ENCODE assay signal across 8 mouse cellular contexts in genomic region chr9:77753853-77754727, GRCm38 (mm10). TPM values are rescaled to one million over a fixed set of nuclear protein-coding genes. Genes with fewer than 3 reads are reported as not detected.
DNase-seq lines count a peak whose midpoint lies in the region; ATAC-seq and TF ChIP-seq lines count a peak whose summit lies in the region.

Gene Gclc (plus strand): TSS chr9:77754535.

- no peaks in the 10 kb centered on the region for H3K9me3 ChIP-seq in erythroblast, embryonic 14.5 days (ENCODE audit: control insufficient read depth, low read length)
- H3K9me3 ChIP-seq in heart, embryonic 11.5 days (replicated peaks; ENCODE audit: control insufficient read depth, low read length): no peaks in the 10 kb centered on the region
- H3K9me3 ChIP-seq in kidney, embryonic 16.5 days (ENCODE audit: low read length): no peaks in the 10 kb centered on the region

- H3K27me3 ChIP-seq in C2C12 (ENCODE audit: control insufficient read depth, insufficient read depth, insufficient read length): no peaks in the 10 kb centered on the region
- peaks cover 11% of the 10 kb centered on the region for H3K27me3 ChIP-seq in erythroblast, embryonic 14.5 days (ENCODE audit: control insufficient read depth)
- no peaks in the 10 kb centered on the region for H3K27me3 ChIP-seq in heart, embryonic 11.5 days (ENCODE audit: control insufficient read depth, insufficient read depth, low read length)
- H3K27me3 ChIP-seq in kidney, embryonic 16.5 days (ENCODE audit: insufficient read depth, low read length): no peaks in the 10 kb centered on the region

- DNase-seq in brain, embryonic 14.5 days (ENCODE audit: low read depth): peak; percentile 97
- peak; percentile 94 for DNase-seq in liver
- DNase-seq in monocyte, adult 2 months (ENCODE audit: low read depth in 1 of 2, low spot score in 2 of 2): peak; percentile 64 to 77
- DNase-seq in spleen, postnatal 14 days (ENCODE audit: low spot score in 2 of 2): peak; percentile 87 to 89

- H3K27ac ChIP-seq in heart, embryonic 11.5 days (ENCODE audit: low read depth, low read length): peak within 1 kb of the TSS; percentile 88
- H3K27ac ChIP-seq in kidney, embryonic 16.5 days (ENCODE audit: low read length): peak within 1 kb of the TSS; percentile 83

- TF ChIP-seq CTCF in C2C12 (IDR thresholded peaks at IDR 0.05; ENCODE audit: control insufficient read depth, insufficient read depth, insufficient read length): no peak
- TF ChIP-seq CTCF in brain, embryonic 14.5 days (IDR thresholded peaks at IDR 0.05; ENCODE audit: borderline replicate concordance, extremely low read depth, insufficient read depth, insufficient read length): no peak

- H3K4me2 ChIP-seq in heart, embryonic 11.5 days: peak within 1 kb of the TSS; percentile 82
- peak within 1 kb of the TSS; percentile 63 for H3K4me2 ChIP-seq in kidney, embryonic 16.5 days (replicated peaks; ENCODE audit: low read depth, low read length)

- peak within 1 kb of the TSS; percentile 64 for H3K4me3 ChIP-seq in C2C12 (ENCODE audit: insufficient read depth, poor library complexity, severe bottlenecking)
- peak within 1 kb of the TSS; percentile 100 for H3K4me3 ChIP-seq in erythroblast, embryonic 14.5 days (replicated peaks)
- peak within 1 kb of the TSS; percentile 83 for H3K4me3 ChIP-seq in heart, embryonic 11.5 days (ENCODE audit: low read depth, low read length)
- H3K4me3 ChIP-seq in kidney, embryonic 16.5 days (ENCODE audit: low read length): peak within 1 kb of the TSS; percentile 78

- ATAC-seq in heart, embryonic 11.5 days (replicated peaks; ENCODE audit: insufficient number of reproducible peaks, low FRiP score, low TSS enrichment): peak; percentile 85
- ATAC-seq in kidney, embryonic 16.5 days (ENCODE audit: low FRiP score, low TSS enrichment): peak; percentile 85

- H3K36me3 ChIP-seq in C2C12 (ENCODE audit: control insufficient read depth, insufficient read depth): peaks cover 18% of the 10 kb centered on the region
- peaks cover 27% of the 10 kb centered on the region for H3K36me3 ChIP-seq in erythroblast, embryonic 14.5 days (ENCODE audit: control insufficient read depth)
- no peaks in the 10 kb centered on the region for H3K36me3 ChIP-seq in heart, embryonic 11.5 days (ENCODE audit: control insufficient read depth, insufficient read depth, low read length)
- no peaks in the 10 kb centered on the region for H3K36me3 ChIP-seq in kidney, embryonic 16.5 days (ENCODE audit: insufficient read depth, low read length)

- peak within 1 kb of the TSS; percentile 93 for H3ac ChIP-seq in C2C12 (ENCODE audit: control insufficient read depth, insufficient read length, low read depth)

- peaks cover 39% of the 10 kb centered on the region for H3K79me3 ChIP-seq in C2C12 (ENCODE audit: low read depth)

- peaks cover 72% of the 10 kb centered on the region for H3K4me1 ChIP-seq in erythroblast, embryonic 14.5 days (ENCODE audit: control insufficient read depth)
- H3K4me1 ChIP-seq in heart, embryonic 11.5 days (ENCODE audit: control insufficient read depth, insufficient read depth, low read length): peaks cover 3% of the 10 kb centered on the region; the same call in 1 of the 2 replicates
- peaks cover 19% of the 10 kb centered on the region; the same call in 1 of the 2 replicates for H3K4me1 ChIP-seq in kidney, embryonic 16.5 days (ENCODE audit: insufficient read depth, low read length)

- 12% methylated on average over 34 of the region's 54 CpGs for WGBS in heart, embryonic 11.5 days (ENCODE audit: insufficient replicate concordance)
- WGBS in kidney, embryonic 16.5 days: 8% methylated on average over 49 of the region's 54 CpGs

- peaks cover 45% of the 10 kb centered on the region for H3K79me2 ChIP-seq in C2C12 (ENCODE audit: control insufficient read depth, insufficient read depth)

- peak; percentile 88 for TF ChIP-seq POLR2A in brain, embryonic 14.5 days (IDR thresholded peaks at IDR 0.05; ENCODE audit: borderline replicate concordance, extremely low read depth, insufficient read depth, insufficient read length, poor library complexity, severe bottlenecking)

- peak within 1 kb of the TSS; percentile 80 for H3K9ac ChIP-seq in heart, embryonic 11.5 days (ENCODE audit: low read depth, low read length)
- H3K9ac ChIP-seq in kidney, embryonic 16.5 days (replicated peaks; ENCODE audit: low read length): peak within 1 kb of the TSS; percentile 88

TF ChIP-seq in C2C12, 6 proteins besides CTCF, POLR2A, EP300 and RAD21:
- no peak for TF ChIP-seq MAX (IDR thresholded peaks at IDR 0.05)

RNA-seq across cellular contexts. Expression of gene Gclc, which starts in this region (rescaled TPM):
- 21.5 TPM for polyA plus RNA-seq in C2C12 (2012; fragmentation: generic; extraction: Trizol)
- polyA plus RNA-seq in brain, embryonic 14.5 days (2012; rRNA removed): 26.2 and 27.0 TPM in 2 replicates
- polyA plus RNA-seq in erythroblast, embryonic 14.5 days (2012): 3.6 and 4.2 TPM in 2 replicates
- 12.3 and 13.3 TPM in 2 replicates for polyA plus RNA-seq in heart, embryonic 11.5 days (2014; fragmentation: Nextera tagmentation; extraction: Ambion mirVana)
- 24.0 and 26.8 TPM in 2 replicates for polyA plus RNA-seq in kidney, embryonic 16.5 days (2015; fragmentation: Nextera tagmentation; extraction: Ambion mirVana)

Comparison
In these comparisons a context has a peak if more than half of its experiments do, and no peak if none do; other contexts are left out.
1. Peak in every context shown above with its lines: DNase-seq, ATAC-seq, H3K4me3 ChIP-seq and H3K27ac ChIP-seq.